Mouse (Mus musculus) heart, postnatal 0 days (tissue): ENCODE measurements around the gene Pfkl.

Experiments
- CTCF ChIP-seq: IDR thresholded peaks from 2 replicates; pipeline ENCODE4 v1.5.1; 2016; ENCODE audit warnings: antibody characterized with exemption, control low read depth, low read depth
- EP300 ChIP-seq: IDR thresholded peaks from 2 replicates; pipeline ENCODE4 v1.6.1; 2016; ENCODE audit warnings: antibody characterized with exemption, low read depth

DNA sequence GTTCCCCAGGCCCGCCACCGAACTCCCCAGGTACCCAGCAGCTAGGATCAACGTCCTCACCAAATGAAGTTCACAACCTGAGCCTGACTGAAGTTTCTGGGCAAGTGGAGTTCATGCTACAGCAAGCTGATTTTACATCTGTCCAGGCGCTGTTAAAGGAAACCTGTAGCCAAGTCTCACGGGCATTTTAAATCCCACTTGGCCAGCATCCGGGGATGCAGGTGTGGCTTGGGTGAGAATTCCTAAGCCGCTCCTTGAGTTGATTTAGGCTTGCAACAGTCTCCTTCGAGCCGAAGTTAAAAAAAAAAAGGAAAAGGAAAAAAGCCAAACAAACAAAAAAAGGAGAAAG lies at the start of gene Pfkl:
- TF ChIP-seq CTCF (no peak), EP300 (no peak)
